Mouse (Mus musculus) brain, embryonic 14.5 days (tissue): ENCODE results near the gene Large1.

Source experiments
- CTCF ChIP-seq: fragments of 200-500 bp; IDR thresholded peaks from 2 replicates; pipeline ENCODE4 v1.5.1; 2012; ENCODE audit warnings: inconsistent platforms, mild to moderate bottlenecking, moderate library complexity, borderline replicate concordance; ENCODE audit not compliant: insufficient read depth, insufficient read length; ENCODE audit errors: extremely low read depth
- POLR2A ChIP-seq: fragments of 200-500 bp; IDR thresholded peaks from 2 replicates; pipeline ENCODE4 v1.6.1; 2012; ENCODE audit warnings: mild to moderate bottlenecking, inconsistent platforms, borderline replicate concordance; ENCODE audit not compliant: poor library complexity, insufficient read depth, insufficient read length, severe bottlenecking; ENCODE audit errors: extremely low read depth

DNA sequence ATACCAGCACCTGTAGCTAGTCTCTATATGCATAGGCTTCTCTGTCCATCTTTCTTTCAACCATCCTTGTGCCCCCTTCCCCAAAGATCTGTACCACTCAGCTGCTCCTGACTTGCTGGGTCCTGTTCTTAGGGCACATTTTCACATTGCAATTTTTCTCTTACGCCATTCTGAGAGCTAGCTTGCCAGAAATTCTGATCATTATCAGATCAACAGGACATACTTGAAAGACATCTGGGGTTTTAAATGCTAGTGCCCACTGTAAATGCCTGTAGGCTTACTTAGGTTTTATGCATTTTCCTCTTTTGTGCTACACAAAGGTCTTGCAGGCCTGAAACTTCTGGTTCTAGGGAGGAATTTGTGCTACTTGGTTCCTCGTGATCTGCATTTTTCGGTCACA, 454.0 kb downstream of the Large1 start:
- TF ChIP-seq POLR2A (no peak), CTCF (no peak)
